Mouse (Mus musculus) thymus, postnatal 0 days (tissue): Measurements from ENCODE around the gene BC025920. TPM values are rescaled to one million over a fixed set of nuclear protein-coding genes. Genes with fewer than 3 reads are reported as not detected.

Experiments
- DNase-seq: peaks from one replicate; pipeline ENCODE4 v3.0.0-alpha.2; 2015; ENCODE audit warnings: low spot score
- polyA plus RNA-seq: library from polyadenylated mRNA; unstranded; fragments of >200 nt; fragmentation: Nextera tagmentation; extraction: Ambion mirVana; gene quantifications from 2 replicates; pipeline ENCODE4 v1.2.1, GENCODE M21; 2015

The BC025920 gene
- polyA plus RNA-seq, 1 experiment from 2014 or later = 0.98 TPM

GRCm38 (mm10) chr10:81641978-81642647 lies 36.0 kb downstream of the BC025920 start:
- no peak for DNase-seq

DNA sequence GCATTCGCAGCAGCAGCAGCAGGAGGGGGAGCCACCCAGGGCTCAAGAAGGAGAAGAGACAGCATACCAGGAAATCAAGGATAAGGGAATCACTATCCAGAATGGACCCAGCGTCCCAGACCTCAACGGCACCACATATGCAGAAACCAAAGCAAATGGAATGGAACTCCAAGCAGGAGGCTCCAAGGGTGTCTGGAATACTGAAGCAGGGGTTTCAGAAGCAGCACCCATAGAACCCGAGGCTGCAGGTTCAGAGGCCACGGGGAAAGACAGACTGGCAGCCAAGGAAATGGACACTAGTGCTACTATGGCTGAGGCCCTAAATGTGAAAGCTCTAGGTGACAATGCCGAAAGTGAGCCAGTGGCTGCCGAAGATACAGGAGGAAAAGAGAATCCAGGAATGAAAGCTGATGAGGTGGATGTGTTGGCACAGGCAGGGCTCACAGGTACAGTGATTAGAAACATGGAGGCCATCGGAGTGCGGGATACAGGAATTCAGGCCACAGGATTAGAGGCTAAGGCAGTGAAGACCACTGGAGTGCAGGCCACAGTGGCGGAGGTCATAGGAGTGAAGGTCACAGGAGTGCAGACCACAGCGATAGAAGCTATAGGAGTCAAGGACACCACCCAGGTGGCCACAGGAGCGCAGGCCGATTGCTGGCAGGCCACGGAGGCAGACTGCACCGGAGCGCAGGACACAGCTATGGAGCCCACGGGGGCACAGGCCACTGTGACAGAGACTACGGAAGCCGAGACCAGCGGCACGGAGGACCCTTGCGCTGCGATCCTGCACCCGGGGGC lies 36.8 kb downstream of the BC025920 start:
- no peak for DNase-seq

- peak; percentile 97 for DNase-seq
These were observed 37.5 kb downstream of the BC025920 start for GRCm38 (mm10) chr10:81643449-81644055.

- DNase-seq = no peak
These were observed 38.1 kb downstream of the BC025920 start for GRCm38 (mm10) chr10:81644162-81644561.

DNA sequence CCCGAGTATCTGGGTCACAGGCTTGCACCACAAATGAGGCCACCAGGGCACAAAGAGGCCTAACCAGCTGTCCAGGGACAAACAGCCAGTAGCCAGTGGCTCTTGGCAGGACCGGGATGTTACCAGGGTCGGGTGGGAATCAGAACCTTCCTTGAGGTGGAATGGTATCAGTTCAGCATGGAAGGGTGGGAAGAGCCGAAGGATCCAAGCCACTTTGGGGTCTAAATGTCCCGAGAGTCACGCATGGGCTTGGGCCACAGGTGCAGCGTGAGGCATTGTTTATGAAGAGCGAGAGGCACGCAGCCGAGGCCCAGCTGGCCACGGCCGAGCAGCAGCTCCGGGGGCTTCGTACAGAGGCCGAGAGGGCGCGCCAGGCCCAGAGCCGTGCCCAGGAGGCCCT lies 38.6 kb downstream of the BC025920 start:
- no peak for DNase-seq

DNA sequence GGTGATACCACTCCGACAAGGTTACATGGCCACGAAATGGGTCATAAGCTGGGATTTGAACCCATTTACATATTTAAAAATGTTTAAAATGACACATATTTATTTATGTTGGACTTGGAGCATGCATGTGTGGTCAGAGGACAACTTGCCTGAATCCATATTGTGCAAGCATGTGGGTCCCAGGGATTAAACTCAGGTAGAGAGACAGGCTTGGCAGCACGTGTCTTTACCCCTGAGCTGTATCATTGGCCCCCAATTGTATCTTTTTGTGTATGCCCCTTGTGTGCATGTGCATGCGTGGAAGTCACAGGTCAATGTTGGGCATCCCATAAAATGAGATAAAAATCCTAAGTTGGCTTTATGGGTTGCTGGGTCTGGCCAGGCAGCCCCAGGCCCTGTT lies 39.3 kb downstream of the BC025920 start:
- DNase-seq = no peak

GRCm38 (mm10) chr10:81646015-81646555 lies 40.0 kb downstream of the BC025920 start:
- DNase-seq = no peak

DNA sequence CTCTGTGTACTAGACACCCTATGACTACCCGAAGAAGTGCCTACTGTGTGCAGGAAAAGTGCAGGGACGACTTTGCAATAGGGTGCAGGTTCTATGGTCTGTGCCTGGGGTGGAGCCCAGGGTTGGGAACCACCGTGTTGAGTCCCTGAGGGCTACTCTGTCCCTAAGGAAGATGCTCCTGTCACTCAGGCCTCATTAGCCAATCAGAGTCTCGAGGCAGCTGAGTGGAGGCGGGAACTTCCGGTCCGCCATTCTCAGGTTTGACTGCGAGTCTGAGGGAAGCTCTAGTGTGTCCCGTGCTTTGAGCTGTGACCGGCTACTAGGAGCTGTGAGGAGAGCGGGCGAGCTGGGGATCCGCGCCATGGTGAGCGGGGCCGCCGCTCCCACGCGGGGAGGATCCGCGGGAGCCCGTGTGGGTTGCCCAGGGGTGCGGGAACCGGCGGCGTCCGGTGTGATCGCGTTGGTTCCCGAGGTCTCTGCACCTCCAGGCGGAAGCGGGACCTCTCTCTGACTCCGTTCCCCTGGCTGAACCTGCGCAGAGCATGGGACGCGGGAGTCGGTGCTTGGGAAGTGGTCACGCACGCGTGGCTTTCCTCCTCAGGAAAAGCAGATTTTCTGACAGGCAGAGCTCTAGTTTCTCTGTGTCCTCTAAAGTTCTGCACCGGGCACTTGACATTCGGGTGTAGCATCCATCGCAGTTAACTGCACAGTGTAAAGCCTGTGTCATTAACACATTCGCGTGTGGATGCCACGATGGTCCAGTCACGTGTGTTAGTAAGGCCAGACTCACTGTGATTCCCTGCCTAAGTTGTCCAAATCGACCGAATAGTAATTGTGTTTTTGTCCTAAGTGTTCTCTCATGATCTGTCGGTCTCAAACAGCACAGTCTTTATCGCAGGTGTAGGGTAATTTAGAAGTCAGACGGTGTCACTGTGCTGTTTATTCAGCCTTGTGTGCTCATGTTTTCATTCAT lies 43.0 kb downstream of the BC025920 start, which contains the start of gene Gm10778:
Gm10778 (plus strand) TSS at position 257 of the 973 bp plus-strand sequence.
- peak; percentile 90 for DNase-seq

DNA sequence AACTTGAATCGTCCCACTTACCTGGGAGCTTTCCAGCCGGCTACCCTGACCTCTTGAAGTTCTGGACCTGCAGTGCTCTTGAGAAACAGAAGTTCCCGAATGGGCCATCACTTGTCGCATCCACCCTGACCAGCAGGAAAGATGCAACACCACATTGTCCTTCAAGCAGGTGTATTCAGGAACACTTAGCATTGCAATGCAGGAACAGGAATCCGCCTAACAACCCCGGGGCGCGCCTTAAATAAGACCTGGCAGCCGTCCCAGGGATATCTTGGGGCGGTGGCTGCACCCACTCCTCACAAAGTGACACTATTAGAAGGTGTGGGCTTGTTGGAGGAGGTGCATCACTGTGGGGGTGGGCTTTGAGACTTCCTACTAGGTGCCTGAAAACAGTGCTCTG lies 49.1 kb downstream of the BC025920 start:
- no peak for DNase-seq

DNA sequence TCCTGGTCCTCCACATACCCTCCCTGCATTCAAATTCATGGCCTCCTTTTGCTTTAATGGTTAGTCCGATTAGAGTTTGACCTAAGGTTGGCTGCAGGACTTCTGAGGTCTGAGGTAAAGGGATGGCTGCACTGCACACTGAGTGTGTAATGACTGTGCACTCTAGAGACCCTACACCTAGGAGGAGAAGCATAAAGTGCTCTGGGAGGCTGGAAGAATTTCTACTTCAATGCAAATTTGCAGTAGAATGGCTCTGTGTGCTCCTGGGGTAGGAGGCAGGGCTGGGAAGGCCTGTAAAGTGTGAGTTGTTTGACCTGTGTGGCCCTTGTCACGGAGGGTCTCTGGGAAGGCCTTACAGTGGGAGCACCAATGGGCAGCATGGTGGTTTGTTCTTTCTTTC lies 50.1 kb downstream of the BC025920 start:
- DNase-seq = no peak

Other genes starting within 250 kb of the BC025920 start
- gene Mfsd12, start 248.8 kb upstream of the BC025920 start, polyA plus RNA-seq = 36.3 and 38.1 TPM in 2 replicates
- 1.7 and 3.0 TPM in 2 replicates for gene 4930404N11Rik, start 240.5 kb upstream of the BC025920 start, polyA plus RNA-seq
- 87.1 and 96.9 TPM in 2 replicates for gene Fzr1, start 227.8 kb upstream of the BC025920 start, polyA plus RNA-seq
- 71.3 and 78.7 TPM in 2 replicates for gene Dohh, start 221.8 kb upstream of the BC025920 start, polyA plus RNA-seq
- gene Gm48551, start 221.8 kb upstream of the BC025920 start, polyA plus RNA-seq = 2.3 TPM in 2 replicates
- gene Gm48552, start 217.3 kb upstream of the BC025920 start, polyA plus RNA-seq = 0.72 and 1.5 TPM in 2 replicates
- 12.5 and 14.0 TPM in 2 replicates for gene Smim24, start 213.2 kb upstream of the BC025920 start, polyA plus RNA-seq
- gene Nfic, start 150.6 kb upstream of the BC025920 start, polyA plus RNA-seq = 21.5 and 21.9 TPM in 2 replicates
- gene Celf5, start 123.6 kb upstream of the BC025920 start, polyA plus RNA-seq = 0.04 and 0.25 TPM in 2 replicates
- 39.4 and 45.5 TPM in 2 replicates for gene Ncln, start 109.9 kb upstream of the BC025920 start, polyA plus RNA-seq
- 22.2 and 25.6 TPM in 2 replicates for gene S1pr4, start 106.1 kb upstream of the BC025920 start, polyA plus RNA-seq
- 3.5 TPM in 2 replicates for gene Gna15, start 82.0 kb upstream of the BC025920 start, polyA plus RNA-seq
- gene Gna11, start 61.1 kb upstream of the BC025920 start, polyA plus RNA-seq = 28.5 and 30.0 TPM in 2 replicates
- 683 and 740 TPM in 2 replicates for gene Aes, start 46.8 kb upstream of the BC025920 start, polyA plus RNA-seq
- 2.4 and 2.9 TPM in 2 replicates for gene Tle2, start 31.7 kb upstream of the BC025920 start, polyA plus RNA-seq
- gene Tle6, start 5.2 kb upstream of the BC025920 start, polyA plus RNA-seq = 3.7 and 4.8 TPM in 2 replicates
- 26.7 and 31.3 TPM in 2 replicates for gene Sirt6, start 21.5 kb downstream of the BC025920 start, polyA plus RNA-seq
- gene Ankrd24, start 22.3 kb downstream of the BC025920 start, polyA plus RNA-seq = 2.2 and 2.3 TPM in 2 replicates
- gene Gm10778, start 42.8 kb downstream of the BC025920 start, polyA plus RNA-seq = 4.4 and 5.6 TPM in 2 replicates
- gene Zfp433, start 98.6 kb downstream of the BC025920 start, polyA plus RNA-seq = 17.1 and 19.0 TPM in 2 replicates
- 4.4 and 5.5 TPM in 2 replicates for gene Gm3055, start 164.9 kb downstream of the BC025920 start, polyA plus RNA-seq
- gene Gm4767, start 205.9 kb downstream of the BC025920 start, polyA plus RNA-seq = 2.9 and 3.0 TPM in 2 replicates